Mouse (Mus musculus) intestine, embryonic 14.5 days (tissue): Measurements from ENCODE around the gene Car14. TPM values are rescaled to one million over a fixed set of nuclear protein-coding genes. Genes with fewer than 3 reads are reported as not detected.

Source experiments
- ATAC-seq: fragments of 200-750 bp; cut with Nextera tagmentation; replicated peaks from 2 replicates; pipeline ENCODE4 v1.8.0; 2017; ENCODE audit warnings: low read depth, moderate number of reproducible peaks, moderate TSS enrichment, moderate library complexity; ENCODE audit not compliant: low FRiP score, low TSS enrichment
- DNase-seq: peaks from one replicate; pipeline ENCODE4 v3.0.0-alpha.2; 2018; ENCODE audit warnings: low spot score
- H3K27ac ChIP-seq: fragments of 300-500 bp; sonication (generic); 2 replicates; pipeline ENCODE4 v1.5.1; 2014; ENCODE audit warnings: low read depth, mild to moderate bottlenecking, control low read depth
- H3K27me3 ChIP-seq: fragments of 300-500 bp; sonication (generic); replicated peaks from 2 replicates; pipeline ENCODE4 v1.6.1; 2014; ENCODE audit warnings: low read length, control low read depth; ENCODE audit not compliant: control insufficient read depth, insufficient read depth
- H3K36me3 ChIP-seq: fragments of 300-500 bp; sonication (generic); 2 replicates; pipeline ENCODE4 v1.6.1; 2014; ENCODE audit warnings: low read length, control low read depth; ENCODE audit not compliant: control insufficient read depth, insufficient read depth
- H3K4me1 ChIP-seq: fragments of 300-500 bp; sonication (generic); replicated peaks from 2 replicates; pipeline ENCODE4 v1.6.1; 2014; ENCODE audit warnings: low read length, control low read depth, mixed read lengths; ENCODE audit not compliant: control insufficient read depth, insufficient read depth
- H3K4me2 ChIP-seq: fragments of 300-500 bp; sonication (generic); 2 replicates; pipeline ENCODE4 v1.6.1; 2014; ENCODE audit warnings: low read length
- H3K4me3 ChIP-seq: fragments of 300-500 bp; sonication (generic); 2 replicates; pipeline ENCODE4 v1.5.1; 2014; ENCODE audit warnings: low read depth, low read length, control low read depth, mixed read lengths
- H3K9ac ChIP-seq: fragments of 300-500 bp; sonication (generic); 2 replicates; pipeline ENCODE4 v1.6.1; 2014; ENCODE audit warnings: mild to moderate bottlenecking, low read length
- H3K9me3 ChIP-seq: fragments of 300-500 bp; sonication (generic); 2 replicates; pipeline ENCODE4 v1.6.1; 2016; ENCODE audit warnings: low read length, control low read depth; ENCODE audit not compliant: control insufficient read depth
- WGBS: fragments of 180-500 bp; shearing (Covaris S2); extraction: QIAGEN DNeasy Blood & Tissue Kit; methylation state at CpG from one replicate; pipeline ENCODE4 v1.1.7; 2014; 5-methylcytosine and 5-hydroxymethylcytosine counted together
- polyA plus RNA-seq: library from polyadenylated mRNA; unstranded; fragments of >200 nt; fragmentation: Nextera tagmentation; extraction: Ambion mirVana; gene quantifications from 2 replicates; pipeline ENCODE4 v1.2.1, GENCODE M21; 2014

The Car14 gene
- polyA plus RNA-seq, 1 experiment from 2014 or later = 4.3 TPM

DNA sequence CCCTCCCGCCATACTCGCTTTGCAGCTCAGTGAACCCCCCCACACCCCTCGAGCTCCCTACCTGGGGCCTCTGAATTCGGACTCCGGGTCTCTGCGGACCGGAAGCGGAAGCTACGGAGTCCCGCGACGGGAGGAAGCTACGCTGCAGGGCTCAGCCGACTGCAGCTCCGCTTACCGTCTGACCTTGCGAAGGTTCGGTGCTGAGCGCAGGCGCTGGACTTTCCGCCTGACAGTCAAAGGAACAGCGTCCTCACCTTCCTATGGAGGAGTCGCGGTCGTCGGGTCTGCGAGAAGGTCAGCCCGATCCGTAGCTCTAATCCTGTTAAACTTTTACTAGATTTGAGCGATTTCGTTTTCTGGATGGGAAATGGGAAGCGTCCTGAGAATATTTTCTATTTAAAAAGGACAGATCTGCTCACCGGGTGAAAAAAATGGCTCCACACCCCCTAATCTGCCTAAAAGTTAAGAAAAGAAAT, 33.1 kb downstream of the Car14 start, which contains the start of gene Mrps21:
Gene Mrps21, minus strand, starts transcription at position 128 of the 476 bp plus-strand sequence.
- no peaks in the 10 kb centered on the region for H3K27me3 ChIP-seq
- H3K27ac ChIP-seq = peak within 1 kb of the TSS; percentile 83
- H3K36me3 ChIP-seq = peaks cover 25% of the 10 kb centered on the region
- peak within 1 kb of the TSS; percentile 80 for H3K4me2 ChIP-seq
- peaks cover 12% of the 10 kb centered on the region for H3K4me1 ChIP-seq
- peak; percentile 91 for DNase-seq
- H3K4me3 ChIP-seq = peak within 1 kb of the TSS; percentile 80
- no peaks in the 10 kb centered on the region for H3K9me3 ChIP-seq
- peak within 1 kb of the TSS; percentile 82 for H3K9ac ChIP-seq
- under 1% methylated on average over 33 of the region's 33 CpGs for WGBS
- ATAC-seq = peak; percentile 92

DNA sequence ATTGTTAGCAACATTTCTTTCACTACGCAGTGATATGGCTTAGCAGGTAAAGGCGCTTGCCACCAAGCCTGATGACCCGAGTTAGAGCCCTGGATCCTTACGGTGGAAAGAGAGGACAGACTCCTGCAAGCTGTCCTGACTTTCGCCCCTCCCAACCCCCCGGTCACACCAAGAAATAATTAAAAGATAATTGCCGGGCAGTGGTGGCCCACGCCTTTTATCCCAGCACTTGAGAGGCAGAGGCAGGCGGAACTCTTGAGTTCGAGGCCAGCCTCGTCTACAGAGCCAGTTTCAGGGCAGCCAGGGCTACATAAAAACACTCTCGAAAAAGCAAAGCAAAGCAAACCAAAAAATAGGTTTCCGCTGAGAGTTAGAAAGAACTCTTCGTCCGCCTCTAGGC, 33.5 kb downstream of the Car14 start:
- ATAC-seq = no peak; the same call in 1 of the 2 replicates

DNA sequence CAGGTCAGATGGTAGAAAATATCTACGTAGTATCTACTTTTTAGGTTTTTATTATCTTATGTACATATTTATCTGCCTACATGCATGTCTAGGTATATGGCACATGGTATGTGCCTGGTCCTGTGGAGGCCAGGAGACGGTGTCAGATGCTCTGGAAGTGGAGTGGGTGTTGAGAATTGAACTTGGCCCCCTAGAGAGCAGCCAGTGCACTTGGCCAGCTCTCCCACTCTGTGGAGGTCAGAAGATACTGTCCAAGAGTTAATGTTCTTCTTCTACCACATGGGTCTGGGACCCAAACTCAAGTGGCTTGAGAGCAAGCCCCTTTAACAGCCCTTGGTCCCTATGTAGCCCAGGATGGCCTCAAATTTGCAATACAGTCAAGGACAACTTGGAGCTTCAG, 37.1 kb downstream of the Car14 start:
- Histone ChIP-seq H3K4me3 (no peak overlapping the region), H3K27me3 (no peaks in the 10 kb centered on the region), H3K4me1 (peaks cover 12% of the 10 kb centered on the region), H3K27ac (no peak overlapping the region), H3K9ac (no peak overlapping the region), H3K36me3 (peaks cover 47% of the 10 kb centered on the region), H3K9me3 (no peaks in the 10 kb centered on the region), H3K4me2 (no peak overlapping the region)
- 97% methylated on average over 2 of the region's 2 CpGs for WGBS
- ATAC-seq (no peak), DNase-seq (no peak)

More for the DNA sequence above, 33.5 kb downstream of the Car14 start:
- H3K4me3 ChIP-seq = peak overlapping the region; percentile 80
- peak overlapping the region; percentile 80 for H3K4me2 ChIP-seq
- peaks cover 28% of the 10 kb centered on the region for H3K36me3 ChIP-seq
- H3K27ac ChIP-seq = peak overlapping the region; percentile 83
- H3K9me3 ChIP-seq = no peaks in the 10 kb centered on the region
- peak overlapping the region; percentile 82 for H3K9ac ChIP-seq
- no peak for DNase-seq
- H3K4me1 ChIP-seq = peaks cover 12% of the 10 kb centered on the region
- WGBS = 5% methylated on average over 15 of the region's 15 CpGs
- H3K27me3 ChIP-seq = no peaks in the 10 kb centered on the region

DNA sequence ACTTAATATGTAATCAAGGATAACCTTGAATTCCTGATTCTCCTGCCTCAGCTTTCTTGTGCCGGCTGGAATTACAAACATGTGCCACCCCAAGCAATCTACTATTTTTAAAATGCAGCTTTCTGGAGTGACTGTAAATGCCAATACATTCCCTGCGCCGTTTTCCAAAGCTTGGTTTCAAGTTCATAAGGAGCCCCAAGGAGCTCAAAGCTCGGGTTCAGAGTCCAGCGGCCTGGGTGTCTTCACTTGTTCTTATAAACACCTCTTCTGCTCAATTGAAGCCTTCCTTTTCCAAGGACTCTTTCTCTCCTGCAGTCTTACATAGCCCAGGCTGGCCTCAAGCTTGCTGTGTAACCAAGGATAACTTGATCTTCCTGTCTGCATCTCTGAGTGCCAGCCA, 38.4 kb downstream of the Car14 start:
- DNase-seq = no peak
- Histone ChIP-seq H3K9me3 (no peaks in the 10 kb centered on the region), H3K27ac (no peak overlapping the region), H3K27me3 (no peaks in the 10 kb centered on the region), H3K4me2 (no peak overlapping the region), H3K36me3 (peaks cover 50% of the 10 kb centered on the region), H3K9ac (no peak overlapping the region), H3K4me1 (peaks cover 5% of the 10 kb centered on the region; the same call in 1 of the 2 replicates), H3K4me3 (no peak overlapping the region)
- WGBS = 91% methylated on average over 5 of the region's 5 CpGs
- ATAC-seq = no peak

DNA sequence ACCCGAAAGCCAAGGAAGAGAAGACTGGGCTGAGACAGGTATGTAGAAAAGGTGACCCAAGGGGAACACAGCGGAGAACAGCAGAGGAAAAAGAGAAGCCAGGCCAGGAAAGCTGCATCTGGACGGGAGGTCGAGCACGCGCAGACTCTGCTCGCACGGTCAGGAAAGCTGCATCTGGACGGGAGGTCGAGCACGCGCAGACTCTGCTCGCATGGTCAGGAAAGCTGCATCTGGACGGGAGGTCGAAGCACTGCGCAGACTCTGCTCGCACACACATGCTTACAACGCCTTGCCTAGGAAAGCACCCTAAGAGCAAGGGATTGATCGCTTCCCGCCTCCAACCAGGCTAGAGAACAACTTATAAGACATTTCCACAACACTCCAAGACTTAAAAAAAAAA, 38.9 kb downstream of the Car14 start:
- H3K9ac ChIP-seq = no peak overlapping the region
- no peak overlapping the region for H3K27ac ChIP-seq
- no peak overlapping the region for H3K4me3 ChIP-seq
- H3K9me3 ChIP-seq = no peaks in the 10 kb centered on the region
- DNase-seq (no peak), ATAC-seq (no peak)
- 94% methylated on average over 20 of the region's 20 CpGs for WGBS
- H3K4me2 ChIP-seq = no peak overlapping the region
- H3K4me1 ChIP-seq = peaks cover 4% of the 10 kb centered on the region; the same call in 1 of the 2 replicates
- H3K36me3 ChIP-seq = peaks cover 50% of the 10 kb centered on the region
- H3K27me3 ChIP-seq = no peaks in the 10 kb centered on the region

DNA sequence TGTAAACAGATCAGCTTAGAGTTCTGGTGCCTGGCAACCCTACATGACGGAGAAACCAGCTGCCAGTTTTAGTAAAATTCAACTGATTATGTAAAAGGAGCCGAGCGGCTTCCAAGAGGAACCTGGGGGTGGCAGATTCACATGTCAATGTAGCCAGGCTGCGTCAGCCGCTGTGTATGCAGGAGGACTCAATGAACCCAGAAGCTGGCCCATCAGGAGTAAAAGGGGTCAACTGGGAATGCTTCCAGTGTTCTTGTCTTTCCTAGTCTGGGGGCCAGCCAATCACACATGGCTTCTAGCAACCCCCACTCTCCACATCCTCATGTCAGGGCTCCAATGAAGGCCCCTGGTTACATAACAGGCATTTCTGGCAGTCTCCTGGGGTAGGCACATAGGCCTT, 39.4 kb downstream of the Car14 start:
- DNase-seq = no peak
- Histone ChIP-seq H3K4me1 (no peaks in the 10 kb centered on the region), H3K36me3 (peaks cover 50% of the 10 kb centered on the region), H3K4me2 (no peak overlapping the region), H3K27ac (no peak overlapping the region), H3K27me3 (no peaks in the 10 kb centered on the region), H3K9me3 (no peaks in the 10 kb centered on the region), H3K4me3 (no peak overlapping the region), H3K9ac (no peak overlapping the region)
- WGBS = 83% methylated on average over 5 of the region's 5 CpGs
- no peak for ATAC-seq

DNA sequence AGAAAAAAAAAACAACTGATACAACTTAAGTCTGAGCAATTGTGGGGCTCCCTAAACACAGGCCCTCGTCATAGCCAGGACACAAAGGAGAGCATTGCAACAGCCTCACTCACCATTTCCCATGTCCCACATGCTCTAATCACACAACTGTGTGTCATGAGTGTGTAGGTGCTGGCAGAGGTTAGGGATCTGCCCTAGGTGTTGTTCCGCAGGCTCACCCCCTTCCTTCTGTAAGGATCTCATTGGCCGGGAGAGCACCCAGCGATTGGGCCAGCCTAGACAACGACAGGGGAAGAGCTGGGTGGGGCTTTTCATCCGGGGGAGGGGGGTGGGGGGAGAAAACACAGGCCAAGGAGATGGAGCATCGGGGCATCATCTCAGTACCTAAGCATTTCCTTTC, 40.9 kb downstream of the Car14 start:
- no peak overlapping the region for H3K9ac ChIP-seq
- ATAC-seq (no peak), DNase-seq (no peak)
- H3K4me3 ChIP-seq = no peak overlapping the region
- peaks cover 41% of the 10 kb centered on the region for H3K36me3 ChIP-seq
- H3K27ac ChIP-seq = no peak overlapping the region
- H3K4me1 ChIP-seq = no peaks in the 10 kb centered on the region
- H3K27me3 ChIP-seq = no peaks in the 10 kb centered on the region
- 70% methylated on average over 7 of the region's 7 CpGs for WGBS
- H3K4me2 ChIP-seq = no peak overlapping the region
- H3K9me3 ChIP-seq = no peaks in the 10 kb centered on the region

DNA sequence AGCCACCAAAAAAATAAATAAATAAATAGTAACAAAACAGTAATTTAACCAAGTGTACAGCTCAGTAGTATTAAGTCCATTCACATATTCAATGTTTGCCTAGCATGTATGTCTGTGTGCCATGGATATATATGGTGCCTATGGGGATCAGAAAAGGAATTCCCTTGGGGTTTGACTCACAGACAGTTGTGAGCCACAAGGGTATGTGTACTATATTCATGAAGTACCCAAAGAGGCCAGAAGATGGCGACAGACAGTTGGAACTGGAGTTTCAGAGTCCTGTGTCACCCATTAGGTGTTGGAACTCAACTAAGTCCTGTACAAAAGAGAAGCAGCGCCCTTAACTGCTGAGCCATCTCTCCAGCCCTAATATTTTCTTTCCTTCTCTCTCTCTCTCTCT, 42.7 kb downstream of the Car14 start:
- no peak overlapping the region for H3K9ac ChIP-seq
- H3K9me3 ChIP-seq = no peaks in the 10 kb centered on the region
- no peak overlapping the region for H3K4me3 ChIP-seq
- WGBS = 46% methylated on average over 2 of the region's 2 CpGs
- no peak overlapping the region for H3K27ac ChIP-seq
- peak; percentile 65 for DNase-seq
- H3K36me3 ChIP-seq = peaks cover 25% of the 10 kb centered on the region
- no peaks in the 10 kb centered on the region for H3K4me1 ChIP-seq
- H3K27me3 ChIP-seq = no peaks in the 10 kb centered on the region
- no peak overlapping the region for H3K4me2 ChIP-seq
- ATAC-seq = no peak

DNA sequence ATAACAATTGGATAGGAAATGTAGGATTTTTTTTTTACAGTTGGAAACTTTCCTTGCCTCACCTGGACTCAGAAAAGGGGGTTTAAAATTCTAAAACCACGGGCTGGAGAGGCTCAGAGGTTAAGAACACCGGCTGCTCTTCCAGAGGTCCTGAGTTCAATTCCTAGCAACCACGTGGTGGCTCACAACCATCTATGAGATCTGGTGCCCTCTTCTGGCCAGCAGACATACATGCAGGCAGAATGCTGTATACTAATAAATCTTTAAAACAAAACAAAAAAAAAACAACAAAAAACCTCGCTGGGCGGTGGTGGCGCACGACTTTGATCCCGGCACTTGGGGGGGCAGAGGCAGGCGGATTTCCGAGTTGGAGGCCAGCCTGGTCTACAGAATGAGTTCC, 43.3 kb downstream of the Car14 start:
- ATAC-seq (no peak), DNase-seq (no peak)

More for the DNA sequence above, 43.3 kb downstream of the Car14 start:
- Histone ChIP-seq H3K36me3 (peaks cover 24% of the 10 kb centered on the region), H3K9me3 (no peaks in the 10 kb centered on the region), H3K4me2 (no peak overlapping the region), H3K9ac (no peak overlapping the region), H3K4me1 (no peaks in the 10 kb centered on the region), H3K4me3 (no peak overlapping the region), H3K27ac (no peak overlapping the region), H3K27me3 (no peaks in the 10 kb centered on the region)
- WGBS = 78% methylated on average over 10 of the region's 10 CpGs
